Mouse (Mus musculus): ENCODE measurements around the gene Inpp5f. TPM values are rescaled to one million over a fixed set of nuclear protein-coding genes. Genes with fewer than 3 reads are reported as not detected.

Gene Inpp5f
- polyA plus RNA-seq (2012) = 7.7 and 7.9 TPM in 2 replicates

- no peak for TF ChIP-seq GATA1 (IDR thresholded peaks at IDR 0.05; ENCODE audit: low read length)
Observed at GRCm38 (mm10) chr7:128610897-128611798, at the start of gene Inpp5f. TSS of gene Inpp5f (plus strand) at chr7:128611328.

- no peak for TF ChIP-seq GATA1 (IDR thresholded peaks at IDR 0.05; ENCODE audit: low read length)
Observed at GRCm38 (mm10) chr7:128563373-128563772, 47.8 kb upstream of the Inpp5f start.

GRCm38 (mm10) chr7:128566311-128566710 lies 44.8 kb upstream of the Inpp5f start:
- TF ChIP-seq GATA1 (IDR thresholded peaks at IDR 0.05; ENCODE audit: low read length) = no peak

- no peak for TF ChIP-seq GATA1 (IDR thresholded peaks at IDR 0.05; ENCODE audit: low read length)
Observed at GRCm38 (mm10) chr7:128567561-128568244, 43.4 kb upstream of the Inpp5f start.

GRCm38 (mm10) chr7:128569987-128570656 lies 41.0 kb upstream of the Inpp5f start:
- TF ChIP-seq GATA1 (IDR thresholded peaks at IDR 0.05; ENCODE audit: low read length) = no peak

- TF ChIP-seq GATA1 (IDR thresholded peaks at IDR 0.05; ENCODE audit: low read length) = no peak
Observed at GRCm38 (mm10) chr7:128572030-128572429, 39.1 kb upstream of the Inpp5f start.

- no peak for TF ChIP-seq GATA1 (IDR thresholded peaks at IDR 0.05; ENCODE audit: low read length)
Observed at GRCm38 (mm10) chr7:128575211-128575610, 35.9 kb upstream of the Inpp5f start.

- TF ChIP-seq GATA1 (IDR thresholded peaks at IDR 0.05; ENCODE audit: low read length) = no peak
Observed at GRCm38 (mm10) chr7:128575794-128576193, 35.3 kb upstream of the Inpp5f start.

- TF ChIP-seq GATA1 (IDR thresholded peaks at IDR 0.05; ENCODE audit: low read length) = no peak
Observed at GRCm38 (mm10) chr7:128577607-128578006, 33.5 kb upstream of the Inpp5f start.

GRCm38 (mm10) chr7:128578199-128578945 lies 32.8 kb upstream of the Inpp5f start:
- no peak for TF ChIP-seq GATA1 (IDR thresholded peaks at IDR 0.05; ENCODE audit: low read length)

- peak; percentile 62 for TF ChIP-seq GATA1 (IDR thresholded peaks at IDR 0.05; ENCODE audit: low read length)
Observed at GRCm38 (mm10) chr7:128579381-128579780, 31.7 kb upstream of the Inpp5f start.

- no peak for TF ChIP-seq GATA1 (IDR thresholded peaks at IDR 0.05; ENCODE audit: low read length)
Observed at GRCm38 (mm10) chr7:128580318-128580717, 30.8 kb upstream of the Inpp5f start.

- TF ChIP-seq GATA1 (IDR thresholded peaks at IDR 0.05; ENCODE audit: low read length) = no peak
Observed at GRCm38 (mm10) chr7:128581864-128582484, 29.2 kb upstream of the Inpp5f start.

- no peak for TF ChIP-seq GATA1 (IDR thresholded peaks at IDR 0.05; ENCODE audit: low read length)
Observed at GRCm38 (mm10) chr7:128583213-128583948, 27.7 kb upstream of the Inpp5f start.

Data from G1E-ER4 (cell line).